Mouse (Mus musculus) hindbrain, postnatal 0 days (tissue): ENCODE measurements around the gene Palmd. TPM values are rescaled to one million over a fixed set of nuclear protein-coding genes. Genes with fewer than 3 reads are reported as not detected.

ENCODE experiments used
- ATAC-seq: fragments of 200-750 bp; cut with Nextera tagmentation; 2 replicates; pipeline ENCODE4 v1.8.0; 2017; ENCODE audit warnings: mild to moderate bottlenecking, moderate TSS enrichment, moderate library complexity
- DNase-seq: peaks from one replicate; pipeline ENCODE4 v3.0.0-alpha.2; 2015; ENCODE audit warnings: low spot score
- H3K27ac ChIP-seq: fragments of 300-500 bp; sonication (generic); 2 replicates; pipeline ENCODE4 v1.5.1; 2014; ENCODE audit warnings: mild to moderate bottlenecking
- H3K27me3 ChIP-seq: fragments of 300-500 bp; sonication (generic); 2 replicates; pipeline ENCODE4 v1.6.1; 2014; ENCODE audit warnings: low read length, mixed read lengths; ENCODE audit not compliant: insufficient read depth
- H3K36me3 ChIP-seq: fragments of 300-500 bp; sonication (generic); 2 replicates; pipeline ENCODE4 v1.6.1; 2014; ENCODE audit warnings: low read length, mixed read lengths; ENCODE audit not compliant: insufficient read depth
- H3K4me1 ChIP-seq: fragments of 300-500 bp; sonication (generic); 2 replicates; pipeline ENCODE4 v1.6.1; 2014; ENCODE audit warnings: antibody characterized with exemption, low read length, mixed read lengths; ENCODE audit not compliant: insufficient read depth
- H3K4me2 ChIP-seq: fragments of 300-500 bp; sonication (generic); 2 replicates; pipeline ENCODE4 v1.6.1; 2014; ENCODE audit warnings: low read depth, mild to moderate bottlenecking, low read length, moderate library complexity, mixed read lengths
- H3K4me3 ChIP-seq: fragments of 300-500 bp; sonication (generic); 2 replicates; pipeline ENCODE4 v1.5.1; 2014; ENCODE audit warnings: low read length
- H3K9ac ChIP-seq: fragments of 300-500 bp; sonication (generic); replicated peaks from 2 replicates; pipeline ENCODE4 v1.6.1; 2014; ENCODE audit warnings: mild to moderate bottlenecking, low read length, moderate library complexity, mixed read lengths
- H3K9me3 ChIP-seq: fragments of 300-500 bp; sonication (generic); 2 replicates; pipeline ENCODE4 v1.6.1; 2016; ENCODE audit warnings: low read length, mixed read lengths
- CTCF ChIP-seq: IDR thresholded peaks from 2 replicates; pipeline ENCODE4 v1.5.1; 2016; ENCODE audit warnings: antibody characterized with exemption, control low read depth, low read depth
- WGBS: fragments of 180-500 bp; shearing (Covaris S2); extraction: QIAGEN DNeasy Blood & Tissue Kit; methylation state at CpG from one replicate; pipeline ENCODE4 v1.1.7; 2014; 5-methylcytosine and 5-hydroxymethylcytosine counted together
- polyA plus RNA-seq: library from polyadenylated mRNA; unstranded; fragments of >200 nt; fragmentation: Nextera tagmentation; extraction: Ambion mirVana; gene quantifications from 2 replicates; pipeline ENCODE4 v1.2.1, GENCODE M21; 2015
- total RNA-seq: library from RNA; depleted of rRNA; stranded (reverse); fragments of >200 nt; gene quantifications from 2 replicates; pipeline ENCODE4 v1.2.3, GENCODE M21; 2014

Gene Palmd
- total and polyA plus RNA-seq, 2 experiments from 2014 or later: 2.9 to 9.1 TPM

DNA sequence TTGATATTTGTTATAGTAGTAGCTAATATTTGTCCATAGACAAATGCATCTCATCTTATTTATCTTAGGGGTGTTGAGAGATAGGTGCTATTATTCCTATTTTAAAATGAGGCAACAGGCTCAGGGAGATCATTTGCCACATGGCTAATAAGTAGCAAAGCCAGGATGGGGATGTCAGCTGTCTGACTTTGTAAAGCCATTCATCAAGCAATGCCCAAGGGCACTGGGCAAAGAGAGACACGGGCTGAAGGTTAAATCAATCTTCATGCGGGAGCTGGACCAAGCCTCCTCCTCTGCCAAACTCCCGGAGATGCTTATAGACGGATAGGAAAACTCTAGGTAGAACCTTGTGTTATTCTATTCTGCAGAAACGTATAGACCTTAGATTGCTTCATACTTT is 999 bp upstream of the Palmd start:
- H3K36me3 ChIP-seq: no peaks in the 10 kb centered on the region
- no peak overlapping the region for H3K4me3 ChIP-seq
- no peaks in the 10 kb centered on the region for H3K27me3 ChIP-seq
- H3K9ac ChIP-seq: no peak overlapping the region
- ATAC-seq (no peak), DNase-seq (peak; percentile 36)
- no peak overlapping the region for H3K4me2 ChIP-seq
- no peak for TF ChIP-seq CTCF
- 46% methylated on average over 5 of the region's 5 CpGs for WGBS
- no peak overlapping the region for H3K27ac ChIP-seq
- H3K9me3 ChIP-seq: no peaks in the 10 kb centered on the region
- no peaks in the 10 kb centered on the region; the same call in 1 of the 2 replicates for H3K4me1 ChIP-seq

DNA sequence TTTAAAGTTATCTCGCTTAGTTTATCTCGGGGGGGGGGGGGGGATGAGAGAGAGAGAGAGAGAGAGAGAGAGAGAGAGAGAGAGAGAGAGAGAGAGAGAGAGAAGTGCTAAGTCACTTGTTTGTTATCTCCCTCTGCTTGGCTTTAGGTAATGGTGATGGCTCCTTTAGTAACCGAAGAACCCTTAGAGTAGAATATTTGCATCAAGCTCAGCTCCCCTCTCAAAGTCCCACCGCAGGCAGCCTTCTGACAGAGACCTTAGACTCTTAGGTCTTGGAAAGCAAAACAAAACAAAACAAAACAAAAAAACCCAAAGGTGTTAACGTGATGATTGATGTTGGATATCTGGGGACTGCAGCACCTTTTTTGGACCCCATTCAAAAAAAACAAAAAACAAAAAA is 216 bp upstream of the Palmd start:
- Histone ChIP-seq H3K4me1 (no peaks in the 10 kb centered on the region; the same call in 1 of the 2 replicates), H3K27me3 (no peaks in the 10 kb centered on the region), H3K4me3 (peak overlapping the region; percentile 47), H3K9me3 (no peaks in the 10 kb centered on the region), H3K36me3 (no peaks in the 10 kb centered on the region), H3K4me2 (peak overlapping the region; percentile 71), H3K9ac (peak overlapping the region; percentile 53), H3K27ac (peak overlapping the region; percentile 76; the same call in 1 of the 2 replicates)
- no peak for TF ChIP-seq CTCF
- WGBS: 17% methylated on average over 4 of the region's 5 CpGs
- ATAC-seq (no peak), DNase-seq (no peak)

DNA sequence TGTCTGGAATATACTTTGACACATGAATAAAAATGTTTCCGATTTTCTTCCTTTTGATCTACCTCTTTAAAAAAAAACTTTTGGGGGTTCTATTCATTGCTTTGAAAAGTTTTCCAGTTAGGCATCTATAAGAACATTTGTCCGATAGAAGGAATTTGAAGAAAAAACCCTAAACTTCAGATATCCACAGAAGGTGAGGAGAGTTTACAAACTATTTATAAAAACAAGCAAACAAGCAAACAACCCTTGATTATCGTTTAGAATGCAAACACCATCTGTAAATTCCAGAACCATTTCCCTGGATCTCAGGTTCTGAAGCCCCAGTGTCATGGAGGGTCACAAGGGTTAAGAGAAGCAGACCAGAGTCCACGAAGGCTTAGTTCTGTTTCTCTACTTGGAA is 820 bp downstream of the Palmd start, which contains the start of gene 4930455H04Rik:
Gene 4930455H04Rik, plus strand, starts transcription at position 301 of the 400 bp plus-strand sequence.
- Histone ChIP-seq H3K36me3 (no peaks in the 10 kb centered on the region), H3K4me2 (peak within 1 kb of the TSS; percentile 71), H3K27me3 (no peaks in the 10 kb centered on the region), H3K27ac (peak within 1 kb of the TSS; percentile 76), H3K9ac (peak within 1 kb of the TSS; percentile 53), H3K9me3 (no peaks in the 10 kb centered on the region), H3K4me1 (no peaks in the 10 kb centered on the region; the same call in 1 of the 2 replicates), H3K4me3 (peak within 1 kb of the TSS; percentile 47)
- ATAC-seq: no peak
- no peak for TF ChIP-seq CTCF
- 46% methylated on average over 4 of the region's 4 CpGs for whole genome bisulfite sequencing
- DNase-seq: no peak

DNA sequence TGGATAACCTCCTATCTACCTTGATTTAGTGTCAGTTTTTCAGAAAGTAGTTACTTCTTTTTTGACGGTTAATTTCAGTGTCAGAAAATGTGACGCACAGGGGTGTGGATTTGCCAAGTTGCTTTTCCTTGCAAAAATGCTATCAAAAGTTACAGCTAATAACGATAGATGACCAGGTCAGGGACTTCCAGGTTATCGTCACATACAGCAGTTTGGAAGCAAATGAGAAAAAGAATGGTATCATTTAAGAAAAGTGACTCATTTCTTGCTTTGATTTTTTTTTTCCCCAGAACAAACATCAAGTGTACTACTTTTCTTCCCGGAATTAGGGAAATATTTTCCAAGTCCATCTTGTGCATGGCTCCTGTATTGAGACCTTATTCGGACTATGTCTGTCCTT is 1.4 kb downstream of the Palmd start:
- WGBS: 80% methylated on average over 6 of the region's 6 CpGs

DNA sequence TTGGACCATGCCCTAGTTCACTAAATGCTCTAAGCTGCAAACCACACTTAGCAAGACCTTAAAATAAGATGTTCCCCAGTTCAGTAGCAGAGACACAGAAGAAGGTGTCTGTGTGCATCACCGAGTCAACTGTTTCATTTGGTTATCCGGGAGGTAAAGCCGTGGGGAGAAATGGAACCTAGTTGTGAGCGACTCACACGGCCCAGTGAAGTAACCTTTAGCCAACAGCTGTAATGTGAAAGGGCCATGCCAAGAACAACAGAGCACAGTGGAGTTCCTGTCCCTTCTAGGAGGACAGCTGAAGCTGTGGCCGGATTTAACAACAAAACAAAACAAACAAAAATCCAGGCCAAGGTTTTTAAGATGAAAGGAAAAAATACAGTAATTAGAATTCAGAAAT is 2.0 kb downstream of the Palmd start:
- 39% methylated on average over 6 of the region's 6 CpGs for WGBS
- H3K9ac ChIP-seq: no peak overlapping the region
- peak overlapping the region; percentile 47; the same call in 1 of the 2 replicates for H3K4me3 ChIP-seq
- H3K9me3 ChIP-seq: no peaks in the 10 kb centered on the region
- H3K27me3 ChIP-seq: no peaks in the 10 kb centered on the region
- peak overlapping the region; percentile 11; the same call in 1 of the 2 replicates for H3K27ac ChIP-seq
- H3K4me1 ChIP-seq: no peaks in the 10 kb centered on the region; the same call in 1 of the 2 replicates
- H3K4me2 ChIP-seq: peak overlapping the region; percentile 71
- peak; percentile 31 for DNase-seq
- ATAC-seq: no peak
- TF ChIP-seq CTCF: no peak
- no peaks in the 10 kb centered on the region for H3K36me3 ChIP-seq

More for the DNA sequence above, 1.4 kb downstream of the Palmd start:
- Histone ChIP-seq H3K27ac (no peak overlapping the region), H3K36me3 (no peaks in the 10 kb centered on the region), H3K4me3 (peak overlapping the region; percentile 47), H3K27me3 (no peaks in the 10 kb centered on the region), H3K4me2 (peak overlapping the region; percentile 71), H3K9me3 (no peaks in the 10 kb centered on the region), H3K9ac (no peak overlapping the region), H3K4me1 (no peaks in the 10 kb centered on the region; the same call in 1 of the 2 replicates)
- TF ChIP-seq CTCF: no peak
- no peak for ATAC-seq
- no peak for DNase-seq

DNA sequence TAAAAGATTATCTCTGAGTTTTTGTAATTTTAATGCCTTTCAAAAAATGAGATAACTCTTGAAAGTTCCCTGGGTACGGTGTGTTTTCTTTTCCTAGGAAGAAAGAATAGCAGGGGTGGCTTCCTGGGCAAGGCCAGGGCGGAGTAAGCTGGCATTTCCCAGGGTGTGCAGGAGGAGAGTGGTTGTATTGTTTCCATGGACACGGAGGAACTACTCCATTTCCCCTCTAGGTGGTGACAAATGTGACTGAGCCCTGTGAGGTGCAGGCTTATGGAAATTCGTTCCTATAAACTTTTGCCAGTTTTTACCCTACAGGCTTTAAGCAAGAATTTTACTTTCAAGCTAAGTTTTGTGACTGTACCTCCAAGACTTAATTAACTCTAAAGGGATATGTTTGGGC is 2.6 kb downstream of the Palmd start:
- peak; percentile 88 for ATAC-seq
- Histone ChIP-seq H3K9ac (no peak overlapping the region), H3K4me2 (peak overlapping the region; percentile 71; the same call in 1 of the 2 replicates), H3K4me3 (no peak overlapping the region), H3K27me3 (no peaks in the 10 kb centered on the region), H3K27ac (no peak overlapping the region), H3K36me3 (no peaks in the 10 kb centered on the region), H3K4me1 (no peaks in the 10 kb centered on the region; the same call in 1 of the 2 replicates), H3K9me3 (no peaks in the 10 kb centered on the region)
- peak; percentile 82 for DNase-seq
- 15% methylated on average over 4 of the region's 4 CpGs for WGBS
- TF ChIP-seq CTCF: peak; percentile 71

DNA sequence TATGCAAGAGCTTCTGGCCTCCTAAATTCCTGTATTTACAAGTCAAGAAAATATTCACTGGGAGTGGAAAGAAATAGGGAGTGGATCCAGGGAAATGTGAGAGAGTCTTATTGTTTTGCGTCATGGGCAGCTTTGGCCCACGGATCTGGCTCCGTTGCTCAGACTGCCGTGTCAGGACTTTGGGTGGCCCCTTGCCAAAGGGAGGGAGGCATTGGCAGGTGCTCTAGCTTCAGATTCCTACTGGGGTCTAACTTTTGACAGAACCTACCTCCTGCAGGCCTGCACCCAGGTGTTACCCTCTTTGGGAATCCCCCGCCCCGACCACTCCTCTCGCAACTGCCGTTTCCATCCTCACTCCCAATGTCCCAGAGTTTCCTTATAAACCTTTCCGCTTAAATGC is 4.4 kb downstream of the Palmd start:
- Histone ChIP-seq H3K27me3 (no peaks in the 10 kb centered on the region), H3K4me2 (no peak overlapping the region), H3K27ac (no peak overlapping the region), H3K9me3 (no peaks in the 10 kb centered on the region), H3K9ac (no peak overlapping the region), H3K36me3 (no peaks in the 10 kb centered on the region), H3K4me1 (no peaks in the 10 kb centered on the region; the same call in 1 of the 2 replicates), H3K4me3 (no peak overlapping the region)
- ATAC-seq (no peak), DNase-seq (peak; percentile 39)
- TF ChIP-seq CTCF: no peak
- WGBS: 49% methylated on average over 9 of the region's 9 CpGs
